ENCODE assay signal across 1 mouse cellular context in genomic region chr11:59505839-59506712, GRCm38 (mm10).
TF ChIP-seq lines count a peak whose summit lies in the region.

No protein-coding gene starts in this region.

TF ChIP-seq in CH12.LX, 34 proteins besides CTCF, POLR2A, EP300 and RAD21 (continued from another document):
- TF ChIP-seq MXI1 (IDR thresholded peaks at IDR 0.05; ENCODE audit: low read depth, low read length): no peak
- TF ChIP-seq BHLHE40 (IDR thresholded peaks at IDR 0.05; ENCODE audit: low read depth, low read length): no peak
- peak; percentile 19; the same call in 1 of the 2 replicates for TF ChIP-seq GABPA (IDR thresholded peaks at IDR 0.05; ENCODE audit: insufficient replicate concordance, low read depth, low read length)
- peak; percentile 83; the same call in 1 of the 2 replicates for TF ChIP-seq KAT2A (IDR thresholded peaks at IDR 0.05; ENCODE audit: insufficient replicate concordance, low read length)
- TF ChIP-seq MAZ (IDR thresholded peaks at IDR 0.05; ENCODE audit: low read depth, low read length): 0 out of 2 replicates have a peak, but pooled peaks have one; percentile 41
- no peak for TF ChIP-seq PAX5 (IDR thresholded peaks at IDR 0.05; ENCODE audit: low read length)
- no peak for TF ChIP-seq JUN (IDR thresholded peaks at IDR 0.05; ENCODE audit: insufficient read depth, low read depth, low read length)
- peak; percentile 84 for TF ChIP-seq ELF1 (IDR thresholded peaks at IDR 0.05; ENCODE audit: low read depth, low read length)
- TF ChIP-seq ZKSCAN1 (IDR thresholded peaks at IDR 0.05; ENCODE audit: borderline replicate concordance, low read depth, low read length): no peak
- TF ChIP-seq MYC (IDR thresholded peaks at IDR 0.05; ENCODE audit: low read depth, low read length): no peak
- peak; percentile 64; the same call in 1 of the 2 replicates for TF ChIP-seq SIN3A (IDR thresholded peaks at IDR 0.05; ENCODE audit: low read length)
- TF ChIP-seq ZNF384 (IDR thresholded peaks at IDR 0.05; ENCODE audit: low read depth, low read length): no peak
- no peak for TF ChIP-seq CHD1 (IDR thresholded peaks at IDR 0.05; ENCODE audit: low read depth, low read length)
- TF ChIP-seq ZMIZ1 (IDR thresholded peaks at IDR 0.05; ENCODE audit: low read depth, low read length): no peak; the same call in 1 of the 2 replicates
- TF ChIP-seq MAFK (IDR thresholded peaks at IDR 0.05; ENCODE audit: insufficient replicate concordance, low read length): no peak
- peak; percentile 82 for TF ChIP-seq UBTF (IDR thresholded peaks at IDR 0.05; ENCODE audit: low read depth, low read length)
- TF ChIP-seq HCFC1 (IDR thresholded peaks at IDR 0.05; ENCODE audit: low read depth, low read length): peak; percentile 84
- peak; percentile 81 for TF ChIP-seq TCF12 (IDR thresholded peaks at IDR 0.05; ENCODE audit: low read depth, low read length)
- TF ChIP-seq MAX (IDR thresholded peaks at IDR 0.05; ENCODE audit: low read length): no peak
- 0 out of 2 replicates have a peak, but pooled peaks have one; percentile 22 for TF ChIP-seq ETS1 (conservative IDR thresholded peaks at IDR 0.05; ENCODE audit: low read depth, low read length)
- peak; percentile 62; the same call in 1 of the 2 replicates for TF ChIP-seq NELFE (IDR thresholded peaks at IDR 0.05; ENCODE audit: low read depth, low read length)
- peak; percentile 65; the same call in 1 of the 2 replicates for TF ChIP-seq IRF4 (IDR thresholded peaks at IDR 0.05; ENCODE audit: low read depth, low read length)
- TF ChIP-seq TBP (conservative IDR thresholded peaks at IDR 0.05; ENCODE audit: low read depth, low read length): 0 out of 2 replicates have a peak, but pooled peaks have one; percentile 37
- no peak for TF ChIP-seq SMC3 (IDR thresholded peaks at IDR 0.05; ENCODE audit: low read depth, low read length)
- TF ChIP-seq NRF1 (IDR thresholded peaks at IDR 0.05; ENCODE audit: low read depth, low read length): 0 out of 2 replicates have a peak, but pooled peaks have one; percentile 44
- TF ChIP-seq ZC3H11A (IDR thresholded peaks at IDR 0.05; ENCODE audit: low read depth, low read length): no peak
